Mouse (Mus musculus): Measurements from ENCODE around the gene Ncln.

GRCm38 (mm10) chr10:81495616-81496263, 452 bp downstream of the Ncln start:
- TF ChIP-seq CTCF (IDR thresholded peaks at IDR 0.05; ENCODE audit: extremely low read depth, insufficient read length, insufficient replicate concordance, low read depth, low read length) (no peak), POLR2A (IDR thresholded peaks at IDR 0.05; ENCODE audit: low read depth, low read length) (no peak)
